Mouse (Mus musculus): ENCODE results near the gene Klf3.
"Not testable (repeated sequence)": the region's sequence is repeated elsewhere in the genome, so short reads cannot be mapped to it uniquely, and the experiment has no call there.

The Klf3 gene

GRCm38 (mm10) chr5:64881559-64881958, 78.4 kb downstream of the Klf3 start:
- not testable (repeated sequence) for DNase-seq

- DNase-seq: not testable (repeated sequence)
These were observed 78.8 kb downstream of the Klf3 start for GRCm38 (mm10) chr5:64881976-64882375.
